Mouse (Mus musculus): Measurements from ENCODE around the gene Mug2. TPM values are rescaled to one million over a fixed set of nuclear protein-coding genes. Genes with fewer than 3 reads are reported as not detected.
"Not testable (repeated sequence)": the region's sequence is repeated elsewhere in the genome, so short reads cannot be mapped to it uniquely, and the experiment has no call there.

Mug2 gene
- total RNA-seq (2015; ENCODE audit: low replicate concordance) (not detected in 2 replicates), total RNA-seq (2017; ENCODE audit: low replicate concordance) (not detected in 2 replicates)

- not testable (repeated sequence) for ATAC-seq (replicated peaks; ENCODE audit: low FRiP score, poor library complexity, severe bottlenecking)
These were observed at the start of gene Mug2 for GRCm38 (mm10) chr6:122006461-122006860. TSS of gene Mug2 (plus strand) at chr6:122006761.

GRCm38 (mm10) chr6:121957803-121958349 lies 48.7 kb upstream of the Mug2 start:
- not testable (repeated sequence) for ATAC-seq (replicated peaks; ENCODE audit: low FRiP score, poor library complexity, severe bottlenecking)

- no peak for ATAC-seq (replicated peaks; ENCODE audit: low FRiP score, poor library complexity, severe bottlenecking)
These were observed 30.9 kb upstream of the Mug2 start for GRCm38 (mm10) chr6:121975701-121976100.

- no peak for ATAC-seq (replicated peaks; ENCODE audit: low FRiP score, poor library complexity, severe bottlenecking)
These were observed 94.3 kb downstream of the Mug2 start for GRCm38 (mm10) chr6:122100904-122101303.

- ATAC-seq (replicated peaks; ENCODE audit: low FRiP score, poor library complexity, severe bottlenecking), result no peak
These were observed 95.1 kb downstream of the Mug2 start for GRCm38 (mm10) chr6:122101671-122102070.

- no peak for ATAC-seq (replicated peaks; ENCODE audit: low FRiP score, poor library complexity, severe bottlenecking)
These were observed 110.4 kb downstream of the Mug2 start for GRCm38 (mm10) chr6:122116963-122117362.

- ATAC-seq (replicated peaks; ENCODE audit: low FRiP score, poor library complexity, severe bottlenecking), result no peak
These were observed 123.0 kb downstream of the Mug2 start for GRCm38 (mm10) chr6:122129521-122129920.

Other genes with a start within 250 kb of the Mug2 start
- gene Mug1, start 168.2 kb upstream of the Mug2 start, total RNA-seq (2015; ENCODE audit: low replicate concordance), result not detected in 2 replicates
- gene Mug1, start 168.2 kb upstream of the Mug2 start, total RNA-seq (2017; ENCODE audit: low replicate concordance), result not detected in 2 replicates